Mouse (Mus musculus): ENCODE measurements around the gene Zswim1. TPM values are rescaled to one million over a fixed set of nuclear protein-coding genes. Genes with fewer than 3 reads are reported as not detected.
A peak's percentile ranks its signal among the peaks of the same experiment; 100 is the strongest.
"Not testable (repeated sequence)": the region's sequence is repeated elsewhere in the genome, so short reads cannot be mapped to it uniquely, and the experiment has no call there.

Zswim1 gene
- total RNA-seq, 1 experiment from 2014 or later, result 11.9 TPM

- no peak for DNase-seq
Observed at GRCm38 (mm10) chr2:164864593-164864992, 42.1 kb downstream of the Zswim1 start.

- DNase-seq, result peak; percentile 60
Observed at GRCm38 (mm10) chr2:164866741-164867551, 44.5 kb downstream of the Zswim1 start.

DNA sequence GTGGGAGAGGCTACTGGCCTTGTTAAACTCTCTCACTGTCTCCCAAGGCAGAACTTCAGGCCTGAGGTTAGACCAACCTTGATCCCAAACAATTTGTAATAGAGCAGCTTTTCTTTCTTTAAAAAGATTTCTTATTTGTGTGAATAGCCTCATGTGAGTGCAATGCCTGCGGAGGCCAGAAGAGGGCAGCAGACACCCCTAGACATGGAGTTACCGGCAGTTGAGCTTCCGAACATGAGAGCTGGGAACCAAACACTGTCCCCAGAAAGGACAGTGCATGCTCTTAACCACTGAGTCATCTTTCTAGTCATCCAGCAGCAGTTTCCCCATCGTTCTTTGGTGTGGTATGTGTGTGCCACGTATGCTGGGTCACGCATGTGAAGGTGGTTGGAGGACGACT lies 45.1 kb downstream of the Zswim1 start:
- no peak for DNase-seq

- no peak for DNase-seq
Observed at GRCm38 (mm10) chr2:164868491-164868890, 46.0 kb downstream of the Zswim1 start.

DNA sequence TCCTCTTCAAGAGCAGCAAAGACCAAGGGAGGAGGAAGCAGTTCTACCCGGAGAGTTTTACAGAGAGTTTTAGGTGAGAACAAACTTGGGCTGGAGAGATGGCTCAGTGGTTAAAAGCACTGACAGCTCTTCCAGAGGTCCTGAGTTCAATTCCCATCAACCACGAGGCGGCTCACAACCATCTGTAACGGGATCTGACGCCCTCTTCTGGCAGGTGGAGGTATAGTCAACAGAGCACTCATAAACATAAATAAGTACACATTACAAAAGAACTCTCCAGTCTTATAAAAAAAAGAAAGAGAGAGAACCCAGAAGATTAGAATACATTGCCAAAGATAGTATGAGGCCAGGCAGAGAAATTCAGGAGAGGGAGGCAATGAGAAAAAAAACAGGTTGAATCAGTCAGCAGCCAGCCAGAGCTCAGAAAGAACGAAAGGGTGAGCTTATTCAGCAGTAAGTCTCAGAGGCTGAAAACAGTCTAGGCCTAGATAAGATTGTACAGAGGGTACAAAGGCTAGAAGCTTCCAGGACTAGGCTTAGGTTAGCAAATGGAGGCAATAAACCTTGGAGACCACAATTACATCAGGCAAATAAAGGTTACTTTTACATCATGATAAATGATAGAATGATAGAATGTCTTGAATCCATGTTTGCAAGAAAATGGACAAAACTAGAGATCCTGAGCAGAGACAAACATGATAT lies 49.3 kb downstream of the Zswim1 start:
- no peak for DNase-seq

DNA sequence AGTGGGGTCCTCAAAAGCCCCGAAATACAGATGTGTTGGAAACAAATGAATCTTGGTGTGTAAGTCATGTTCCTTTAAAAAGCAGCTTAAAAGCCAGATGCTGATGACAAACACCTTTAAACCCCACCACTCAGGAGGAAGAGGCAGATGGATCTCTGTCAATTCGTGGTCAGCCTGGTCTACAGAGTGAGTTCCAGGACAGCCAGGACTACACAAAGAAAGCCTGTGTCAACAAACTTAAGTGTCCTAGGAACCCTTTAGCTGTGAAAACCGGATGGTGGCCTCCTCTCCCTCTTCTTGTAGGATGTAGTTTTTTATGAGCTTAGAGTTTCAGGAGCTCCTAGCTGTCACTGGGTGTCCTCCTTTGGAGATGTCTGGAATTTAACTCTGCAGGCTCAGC lies 51.1 kb downstream of the Zswim1 start:
- DNase-seq, result no peak

DNA sequence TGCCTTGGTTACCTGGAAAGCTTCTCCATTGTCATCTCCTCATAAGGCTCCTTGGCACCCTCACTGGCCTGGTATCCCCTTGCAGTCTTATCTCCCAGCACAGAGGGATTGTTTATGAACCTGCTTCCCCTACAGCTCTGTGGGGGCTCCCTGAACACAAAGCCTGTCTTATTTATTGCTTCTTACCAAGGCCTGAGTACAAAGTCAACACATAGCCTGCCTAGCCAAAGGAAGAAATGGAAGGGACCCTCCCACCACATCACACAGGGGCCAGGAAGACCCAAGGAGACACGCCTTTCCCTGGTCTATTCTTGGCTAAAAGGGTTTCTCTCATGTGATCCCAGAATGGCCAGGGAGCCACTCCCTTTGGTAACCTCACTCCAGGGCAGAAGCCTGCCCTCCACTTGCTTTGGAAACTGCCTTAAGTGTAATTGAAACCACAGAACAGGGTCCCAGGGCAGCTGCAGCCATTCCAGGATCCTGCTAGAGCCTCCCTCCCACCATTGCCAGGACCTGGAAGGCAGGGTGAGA lies 51.8 kb downstream of the Zswim1 start:
- no peak for DNase-seq

- DNase-seq, result not testable (repeated sequence)
Observed at GRCm38 (mm10) chr2:164875648-164876047, 53.2 kb downstream of the Zswim1 start.

Other genes with a start within 250 kb of the Zswim1 start
- not detected in 2 replicates for gene Spint3, start 249.2 kb upstream of the Zswim1 start, total RNA-seq (2021)
- 0.58 TPM in 1 of 2 replicates, not detected in the other for gene Wfdc6a, start 237.2 kb upstream of the Zswim1 start, total RNA-seq (2021)
- gene Eppin, start 229.1 kb upstream of the Zswim1 start, total RNA-seq (2021), result not detected in 2 replicates
- not detected in 2 replicates for gene Wfdc6b, start 209.2 kb upstream of the Zswim1 start, total RNA-seq (2021)
- gene Wfdc8, start 209.1 kb upstream of the Zswim1 start, total RNA-seq (2021), result not detected in 2 replicates
- not detected in 2 replicates for gene Wfdc16, start 183.9 kb upstream of the Zswim1 start, total RNA-seq (2021)
- gene Wfdc10, start 166.6 kb upstream of the Zswim1 start, total RNA-seq (2021), result not detected in 2 replicates
- not detected in 2 replicates for gene Wfdc9, start 166.1 kb upstream of the Zswim1 start, total RNA-seq (2021)
- not detected in 2 replicates for gene Wfdc11, start 148.6 kb upstream of the Zswim1 start, total RNA-seq (2021)
- not detected in 2 replicates for gene Wfdc13, start 137.6 kb upstream of the Zswim1 start, total RNA-seq (2021)
- not detected in 2 replicates for gene Spint4, start 124.2 kb upstream of the Zswim1 start, total RNA-seq (2021)
- not detected in 2 replicates for gene Spint5, start 107.4 kb upstream of the Zswim1 start, total RNA-seq (2021)
- 0.39 and 0.57 TPM in 2 replicates for gene Wfdc3, start 76.8 kb upstream of the Zswim1 start, total RNA-seq (2021)
- 43.5 and 45.3 TPM in 2 replicates for gene Dnttip1, start 76.7 kb upstream of the Zswim1 start, total RNA-seq (2021)
- 9.9 and 14.1 TPM in 2 replicates for gene Ube2c, start 52.8 kb upstream of the Zswim1 start, total RNA-seq (2021)
- gene Tnnc2, start 42.7 kb upstream of the Zswim1 start, total RNA-seq (2021), result not detected in 2 replicates
- 36.6 and 50.0 TPM in 2 replicates for gene Snx21, start 36.9 kb upstream of the Zswim1 start, total RNA-seq (2021)
- gene Acot8, start 17.8 kb upstream of the Zswim1 start, total RNA-seq (2021), result 28.9 and 36.0 TPM in 2 replicates
- gene Zswim3, start 17.6 kb upstream of the Zswim1 start, total RNA-seq (2021), result 4.3 and 5.5 TPM in 2 replicates
- gene Spata25, start 5.9 kb downstream of the Zswim1 start, total RNA-seq (2021), result not detected in 2 replicates
- 108 and 121 TPM in 2 replicates for gene Ctsa, start 10.2 kb downstream of the Zswim1 start, total RNA-seq (2021)
- 1.3 and 2.2 TPM in 2 replicates for gene Neurl2, start 10.8 kb downstream of the Zswim1 start, total RNA-seq (2021)
- 12.7 and 16.2 TPM in 2 replicates for gene Pltp, start 35.0 kb downstream of the Zswim1 start, total RNA-seq (2021)
- 46.6 and 60.9 TPM in 2 replicates for gene Pcif1, start 56.6 kb downstream of the Zswim1 start, total RNA-seq (2021)
- 21.2 and 23.9 TPM in 2 replicates for gene Zfp335, start 89.1 kb downstream of the Zswim1 start, total RNA-seq (2021)
- 0.33 and 0.43 TPM in 2 replicates for gene Mmp9, start 118.1 kb downstream of the Zswim1 start, total RNA-seq (2021)
- 7.2 and 10.6 TPM in 2 replicates for gene Slc12a5, start 138.1 kb downstream of the Zswim1 start, total RNA-seq (2021)
- gene Ncoa5, start 212.2 kb downstream of the Zswim1 start, total RNA-seq (2021), result 34.1 and 46.2 TPM in 2 replicates
- 2.1 and 3.9 TPM in 2 replicates for gene Cd40, start 232.9 kb downstream of the Zswim1 start, total RNA-seq (2021)

Measured in adrenal gland, postnatal 25 days (tissue).